Mouse (Mus musculus) megakaryocyte, embryonic 14.5 days (primary cell): ENCODE data around the gene Nr2c2ap. TPM values are rescaled to one million over a fixed set of nuclear protein-coding genes. Genes with fewer than 3 reads are reported as not detected.

Experiments
- H3K27me3 ChIP-seq: replicated peaks from 2 replicates; pipeline ENCODE3; 2012; ENCODE audit warnings: inconsistent platforms
- H3K36me3 ChIP-seq: replicated peaks from 2 replicates; pipeline ENCODE3; 2012; ENCODE audit warnings: low read length, inconsistent platforms, mixed read lengths
- H3K4me1 ChIP-seq: 2 replicates; pipeline ENCODE4 v1.6.1; 2012; ENCODE audit warnings: inconsistent platforms
- H3K4me3 ChIP-seq: replicated peaks from 2 replicates; pipeline ENCODE3; 2012; ENCODE audit warnings: moderate library complexity, mild to moderate bottlenecking, inconsistent platforms
- H3K9me3 ChIP-seq: 2 replicates; pipeline ENCODE4 v1.6.1; 2012; ENCODE audit warnings: inconsistent platforms
- FLI1 ChIP-seq: IDR thresholded peaks from 2 replicates; pipeline ENCODE4 v1.6.1; 2012; ENCODE audit warnings: low read length, inconsistent platforms, mixed read lengths
- GATA1 ChIP-seq: IDR thresholded peaks from 3 replicates; pipeline ENCODE4 v1.6.1; 2012; ENCODE audit warnings: mixed read lengths, low read length, inconsistent platforms, borderline replicate concordance
- polyA plus RNA-seq: library from polyadenylated mRNA; stranded (reverse); fragments of >175 nt; gene quantifications from 2 replicates; pipeline ENCODE4 v1.2.3, GENCODE M21; 2012; ENCODE audit warnings: low replicate concordance; ENCODE audit not compliant: insufficient read depth

Gene Nr2c2ap
- polyA plus RNA-seq, 1 experiment, result 14.3 TPM

DNA sequence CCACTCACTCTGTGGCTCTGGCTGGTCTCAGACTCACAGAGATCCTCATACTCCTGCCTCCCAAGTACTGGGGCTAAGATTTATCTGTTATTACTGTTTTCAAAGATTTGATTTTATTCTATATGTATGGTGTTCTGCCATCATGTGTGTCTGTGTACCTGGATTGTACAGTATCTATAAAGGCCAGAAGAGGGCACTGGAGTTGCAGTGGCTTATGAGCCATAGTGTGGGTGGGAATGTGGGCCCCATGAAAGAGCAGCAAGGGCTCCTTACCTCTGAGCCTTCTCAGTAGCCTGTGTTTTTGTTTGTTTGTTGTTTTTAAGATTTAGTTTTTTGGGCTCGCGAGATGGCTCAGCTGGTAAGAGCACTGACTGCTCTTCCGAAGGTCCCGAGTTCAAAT lies 47.9 kb downstream of the Nr2c2ap start:
- TF ChIP-seq GATA1 (no peak), FLI1 (no peak)
- H3K36me3 ChIP-seq, result peaks cover 81% of the 10 kb centered on the region
- H3K4me3 ChIP-seq, result no peak overlapping the region
- peaks cover 32% of the 10 kb centered on the region for H3K4me1 ChIP-seq
- no peaks in the 10 kb centered on the region for H3K27me3 ChIP-seq
- no peaks in the 10 kb centered on the region for H3K9me3 ChIP-seq

GRCm38 (mm10) chr8:70181212-70181902 lies 50.2 kb downstream of the Nr2c2ap start:
- TF ChIP-seq GATA1 (no peak), FLI1 (no peak)
- peaks cover 28% of the 10 kb centered on the region for H3K4me1 ChIP-seq
- H3K4me3 ChIP-seq, result no peak overlapping the region
- no peaks in the 10 kb centered on the region for H3K27me3 ChIP-seq
- H3K9me3 ChIP-seq, result no peaks in the 10 kb centered on the region
- peaks cover 85% of the 10 kb centered on the region for H3K36me3 ChIP-seq

DNA sequence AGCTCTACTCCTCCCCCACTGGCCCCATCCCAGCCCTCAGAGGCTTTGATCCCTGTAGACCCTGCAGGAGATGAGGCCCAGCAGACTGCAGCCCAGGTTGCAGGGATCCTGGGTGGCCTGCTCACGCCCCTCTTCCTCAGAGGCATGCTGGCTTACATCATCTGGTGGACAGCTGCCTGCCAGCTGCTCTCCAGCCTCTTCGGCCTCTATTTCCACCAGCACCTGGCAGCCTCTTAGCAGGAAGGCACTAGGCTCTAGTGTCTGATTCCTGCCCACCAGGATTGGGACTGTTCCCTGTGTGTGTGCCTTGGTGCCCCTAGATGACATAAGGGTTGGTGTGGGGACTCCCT lies 50.7 kb downstream of the Nr2c2ap start:
- Histone ChIP-seq H3K4me1 (peaks cover 26% of the 10 kb centered on the region), H3K27me3 (no peaks in the 10 kb centered on the region), H3K36me3 (peaks cover 85% of the 10 kb centered on the region), H3K9me3 (no peaks in the 10 kb centered on the region), H3K4me3 (no peak overlapping the region)
- no peak for TF ChIP-seq FLI1
- TF ChIP-seq GATA1, result no peak

- Histone ChIP-seq H3K4me3 (no peak overlapping the region), H3K27me3 (no peaks in the 10 kb centered on the region), H3K4me1 (peaks cover 24% of the 10 kb centered on the region), H3K36me3 (peaks cover 87% of the 10 kb centered on the region), H3K9me3 (no peaks in the 10 kb centered on the region)
- no peak for TF ChIP-seq GATA1
- no peak for TF ChIP-seq FLI1
These were observed 52.1 kb downstream of the Nr2c2ap start for GRCm38 (mm10) chr8:70183194-70183593.

Other genes starting within 250 kb of the Nr2c2ap start
- gene Cilp2, start 243.6 kb upstream of the Nr2c2ap start, polyA plus RNA-seq, result 0.20 TPM in 1 of 2 replicates, not detected in the other
- gene Tssk6, start 229.1 kb upstream of the Nr2c2ap start, polyA plus RNA-seq, result 1.3 and 5.3 TPM in 2 replicates
- gene Ndufa13, start 228.8 kb upstream of the Nr2c2ap start, polyA plus RNA-seq, result 31.7 and 195 TPM in 2 replicates
- 4.7 and 13.7 TPM in 2 replicates for gene Yjefn3, start 228.6 kb upstream of the Nr2c2ap start, polyA plus RNA-seq
- gene Gatad2a, start 134.9 kb upstream of the Nr2c2ap start, polyA plus RNA-seq, result 83.9 and 88.5 TPM in 2 replicates
- gene Mau2, start 88.6 kb upstream of the Nr2c2ap start, polyA plus RNA-seq, result 6.5 and 11.5 TPM in 2 replicates
- gene Sugp1, start 88.5 kb upstream of the Nr2c2ap start, polyA plus RNA-seq, result 38.9 and 42.3 TPM in 2 replicates
- gene Tm6sf2, start 58.4 kb upstream of the Nr2c2ap start, polyA plus RNA-seq, result 0.34 TPM in 1 of 2 replicates, not detected in the other
- gene Hapln4, start 47.9 kb upstream of the Nr2c2ap start, polyA plus RNA-seq, result not detected in 2 replicates
- gene Ncan, start 10.5 kb upstream of the Nr2c2ap start, polyA plus RNA-seq, result not detected in 2 replicates
- gene Rfxank, start 7.8 kb downstream of the Nr2c2ap start, polyA plus RNA-seq, result 8.9 and 18.5 TPM in 2 replicates
- gene Borcs8, start 8.2 kb downstream of the Nr2c2ap start, polyA plus RNA-seq, result 20.7 and 53.5 TPM in 2 replicates
- gene Mef2b, start 8.4 kb downstream of the Nr2c2ap start, polyA plus RNA-seq, result 1.3 and 1.9 TPM in 2 replicates
- gene Tmem161a, start 41.0 kb downstream of the Nr2c2ap start, polyA plus RNA-seq, result 63.2 and 162 TPM in 2 replicates
- gene Slc25a42, start 81.0 kb downstream of the Nr2c2ap start, polyA plus RNA-seq, result 5.0 and 5.5 TPM in 2 replicates
- 29.7 and 31.6 TPM in 2 replicates for gene Sugp2, start 102.9 kb downstream of the Nr2c2ap start, polyA plus RNA-seq
- 22.2 and 27.8 TPM in 2 replicates for gene Armc6, start 103.1 kb downstream of the Nr2c2ap start, polyA plus RNA-seq
- 192 and 246 TPM in 2 replicates for gene Homer3, start 151.5 kb downstream of the Nr2c2ap start, polyA plus RNA-seq
- gene Ddx49, start 171.2 kb downstream of the Nr2c2ap start, polyA plus RNA-seq, result 29.5 and 36.4 TPM in 2 replicates
- gene Cope, start 171.2 kb downstream of the Nr2c2ap start, polyA plus RNA-seq, result 335 and 566 TPM in 2 replicates
- gene Cers1, start 184.4 kb downstream of the Nr2c2ap start, polyA plus RNA-seq, result 0.55 and 1.8 TPM in 2 replicates
- gene Gdf1, start 198.5 kb downstream of the Nr2c2ap start, polyA plus RNA-seq, result 0.26 TPM in 1 of 2 replicates, not detected in the other
- 75.0 and 100 TPM in 2 replicates for gene Upf1, start 221.9 kb downstream of the Nr2c2ap start, polyA plus RNA-seq
- 0.27 TPM in 1 of 2 replicates, not detected in the other for gene Comp, start 242.2 kb downstream of the Nr2c2ap start, polyA plus RNA-seq